Mouse (Mus musculus): ENCODE results near the gene Emilin2. TPM values are rescaled to one million over a fixed set of nuclear protein-coding genes. Genes with fewer than 3 reads are reported as not detected.

Gene Emilin2
- polyA plus RNA-seq, 1 experiment from 2014 or later = 20.2 TPM

GRCm38 (mm10) chr17:71256068-71256615 lies 55.6 kb downstream of the Emilin2 start:
- H3K4me1 ChIP-seq (replicated peaks) = peaks cover 10% of the 10 kb centered on the region
- H3K9me3 ChIP-seq = no peaks in the 10 kb centered on the region
- H3K27ac ChIP-seq = no peak overlapping the region
- WGBS = 82% methylated on average over 14 of the region's 14 CpGs
- H3K36me3 ChIP-seq = peaks cover 49% of the 10 kb centered on the region
- no peaks in the 10 kb centered on the region for H3K27me3 ChIP-seq (ENCODE audit: insufficient read depth, poor library complexity, severe bottlenecking)
- no peak overlapping the region for H3K4me3 ChIP-seq
- no peak for DNase-seq (ENCODE audit: low spot score)

GRCm38 (mm10) chr17:71254736-71255135 lies 57.0 kb downstream of the Emilin2 start:
- Histone ChIP-seq H3K4me3 (no peak overlapping the region), H3K4me1 (replicated peaks) (peaks cover 12% of the 10 kb centered on the region), H3K27me3 (ENCODE audit: insufficient read depth, poor library complexity, severe bottlenecking) (no peaks in the 10 kb centered on the region), H3K9me3 (no peaks in the 10 kb centered on the region), H3K36me3 (peaks cover 63% of the 10 kb centered on the region), H3K27ac (no peak overlapping the region)
- WGBS = 59% methylated on average over 6 of the region's 6 CpGs
- DNase-seq (ENCODE audit: low spot score) = peak; percentile 21

- peaks cover 12% of the 10 kb centered on the region for H3K4me1 ChIP-seq (replicated peaks)
- H3K9me3 ChIP-seq = no peaks in the 10 kb centered on the region
- H3K4me3 ChIP-seq = no peak overlapping the region
- H3K27ac ChIP-seq = 0 out of 2 replicates have a peak overlapping the region, but pooled peaks have one; percentile 17
- DNase-seq (ENCODE audit: low spot score) = no peak
- WGBS = 95% methylated on average over 5 of the region's 5 CpGs
- H3K27me3 ChIP-seq (ENCODE audit: insufficient read depth, poor library complexity, severe bottlenecking) = no peaks in the 10 kb centered on the region
- H3K36me3 ChIP-seq = peaks cover 69% of the 10 kb centered on the region
Observed at GRCm38 (mm10) chr17:71254106-71254505, 57.7 kb downstream of the Emilin2 start.

GRCm38 (mm10) chr17:71253391-71253790 lies 58.4 kb downstream of the Emilin2 start:
- Histone ChIP-seq H3K36me3 (peaks cover 76% of the 10 kb centered on the region), H3K27ac (no peak overlapping the region)
- WGBS = 89% methylated on average over 2 of the region's 2 CpGs

GRCm38 (mm10) chr17:71252101-71252500 lies 59.7 kb downstream of the Emilin2 start:
- DNase-seq (ENCODE audit: low spot score) = no peak
- Histone ChIP-seq H3K36me3 (peaks cover 89% of the 10 kb centered on the region), H3K4me1 (replicated peaks) (peaks cover 12% of the 10 kb centered on the region)

More at GRCm38 (mm10) chr17:71253391-71253790, 58.4 kb downstream of the Emilin2 start:
- H3K4me3 ChIP-seq = no peak overlapping the region
- H3K4me1 ChIP-seq (replicated peaks) = peaks cover 12% of the 10 kb centered on the region
- DNase-seq (ENCODE audit: low spot score) = no peak
- no peaks in the 10 kb centered on the region for H3K9me3 ChIP-seq
- no peaks in the 10 kb centered on the region for H3K27me3 ChIP-seq (ENCODE audit: insufficient read depth, poor library complexity, severe bottlenecking)

GRCm38 (mm10) chr17:71251601-71252001 lies 60.2 kb downstream of the Emilin2 start:
- peak; percentile 30 for DNase-seq (ENCODE audit: low spot score)
- Histone ChIP-seq H3K27me3 (ENCODE audit: insufficient read depth, poor library complexity, severe bottlenecking) (no peaks in the 10 kb centered on the region), H3K4me1 (replicated peaks) (peaks cover 12% of the 10 kb centered on the region)

More at GRCm38 (mm10) chr17:71252101-71252500, 59.7 kb downstream of the Emilin2 start:
- 92% methylated on average over 9 of the region's 9 CpGs for WGBS
- no peaks in the 10 kb centered on the region for H3K27me3 ChIP-seq (ENCODE audit: insufficient read depth, poor library complexity, severe bottlenecking)
- no peak overlapping the region for H3K4me3 ChIP-seq
- no peak overlapping the region for H3K27ac ChIP-seq
- no peaks in the 10 kb centered on the region for H3K9me3 ChIP-seq

GRCm38 (mm10) chr17:71250819-71251600 lies 60.8 kb downstream of the Emilin2 start:
- Histone ChIP-seq H3K27me3 (ENCODE audit: insufficient read depth, poor library complexity, severe bottlenecking) (no peaks in the 10 kb centered on the region), H3K9me3 (no peaks in the 10 kb centered on the region), H3K27ac (0 out of 2 replicates have a peak overlapping the region, but pooled peaks have one; percentile 16), H3K4me1 (replicated peaks) (peaks cover 7% of the 10 kb centered on the region; the same call in 1 of the 2 replicates), H3K4me3 (no peak overlapping the region), H3K36me3 (peaks cover 91% of the 10 kb centered on the region)
- 90% methylated on average over 16 of the region's 16 CpGs for WGBS
- DNase-seq (ENCODE audit: low spot score) = no peak

More at GRCm38 (mm10) chr17:71251601-71252001, 60.2 kb downstream of the Emilin2 start:
- 73% methylated on average over 6 of the region's 6 CpGs for WGBS
- H3K9me3 ChIP-seq = no peaks in the 10 kb centered on the region
- no peak overlapping the region for H3K4me3 ChIP-seq
- peaks cover 91% of the 10 kb centered on the region for H3K36me3 ChIP-seq
- H3K27ac ChIP-seq = 0 out of 2 replicates have a peak overlapping the region, but pooled peaks have one; percentile 16

- Histone ChIP-seq H3K27me3 (ENCODE audit: insufficient read depth, poor library complexity, severe bottlenecking) (no peaks in the 10 kb centered on the region), H3K4me3 (no peak overlapping the region), H3K27ac (no peak overlapping the region), H3K36me3 (peaks cover 94% of the 10 kb centered on the region), H3K4me1 (replicated peaks) (0 out of 2 replicates have a peak, but pooled peaks cover 7% of the 10 kb centered on the region), H3K9me3 (no peaks in the 10 kb centered on the region)
- DNase-seq (ENCODE audit: low spot score) = no peak
- 92% methylated on average over 2 of the region's 2 CpGs for WGBS
Observed at GRCm38 (mm10) chr17:71250046-71250445, 61.7 kb downstream of the Emilin2 start.

- Histone ChIP-seq H3K36me3 (peaks cover 99% of the 10 kb centered on the region), H3K27me3 (ENCODE audit: insufficient read depth, poor library complexity, severe bottlenecking) (no peaks in the 10 kb centered on the region), H3K9me3 (no peaks in the 10 kb centered on the region), H3K4me1 (replicated peaks) (0 out of 2 replicates have a peak, but pooled peaks cover 7% of the 10 kb centered on the region), H3K4me3 (no peak overlapping the region), H3K27ac (no peak overlapping the region)
- no peak for DNase-seq (ENCODE audit: low spot score)
- WGBS = 85% methylated on average over 6 of the region's 6 CpGs
Observed at GRCm38 (mm10) chr17:71248963-71249362, 62.8 kb downstream of the Emilin2 start.

GRCm38 (mm10) chr17:71246022-71246421 lies 65.8 kb downstream of the Emilin2 start:
- Histone ChIP-seq H3K4me3 (no peak overlapping the region), H3K27me3 (ENCODE audit: insufficient read depth, poor library complexity, severe bottlenecking) (no peaks in the 10 kb centered on the region), H3K9me3 (no peaks in the 10 kb centered on the region), H3K4me1 (replicated peaks) (0 out of 2 replicates have a peak, but pooled peaks cover 2% of the 10 kb centered on the region), H3K27ac (no peak overlapping the region), H3K36me3 (peaks cover 99% of the 10 kb centered on the region)
- 96% methylated on average over 4 of the region's 4 CpGs for WGBS
- no peak for DNase-seq (ENCODE audit: low spot score)

- peaks cover 98% of the 10 kb centered on the region for H3K36me3 ChIP-seq
- WGBS = 97% methylated on average over 15 of the region's 15 CpGs
- no peak overlapping the region for H3K27ac ChIP-seq
- H3K4me3 ChIP-seq = no peak overlapping the region
- DNase-seq (ENCODE audit: low spot score) = no peak
- no peaks in the 10 kb centered on the region for H3K27me3 ChIP-seq (ENCODE audit: insufficient read depth, poor library complexity, severe bottlenecking)
- no peaks in the 10 kb centered on the region for H3K9me3 ChIP-seq
- no peaks in the 10 kb centered on the region for H3K4me1 ChIP-seq (replicated peaks)
Observed at GRCm38 (mm10) chr17:71245133-71245532, 66.6 kb downstream of the Emilin2 start.

- Histone ChIP-seq H3K4me3 (no peak overlapping the region), H3K4me1 (replicated peaks) (no peaks in the 10 kb centered on the region), H3K36me3 (peaks cover 95% of the 10 kb centered on the region), H3K27ac (no peak overlapping the region), H3K27me3 (ENCODE audit: insufficient read depth, poor library complexity, severe bottlenecking) (no peaks in the 10 kb centered on the region), H3K9me3 (no peaks in the 10 kb centered on the region)
- no peak for DNase-seq (ENCODE audit: low spot score)
- 94% methylated on average over 7 of the region's 7 CpGs for WGBS
Observed at GRCm38 (mm10) chr17:71242666-71243065, 69.1 kb downstream of the Emilin2 start.

- no peaks in the 10 kb centered on the region for H3K27me3 ChIP-seq (ENCODE audit: insufficient read depth, poor library complexity, severe bottlenecking)
- no peak overlapping the region for H3K27ac ChIP-seq
- WGBS = 96% methylated on average over 9 of the region's 9 CpGs
- no peak for DNase-seq (ENCODE audit: low spot score)
- no peaks in the 10 kb centered on the region for H3K4me1 ChIP-seq (replicated peaks)
- no peak overlapping the region for H3K4me3 ChIP-seq
- peaks cover 93% of the 10 kb centered on the region for H3K36me3 ChIP-seq
- no peaks in the 10 kb centered on the region for H3K9me3 ChIP-seq
Observed at GRCm38 (mm10) chr17:71240811-71241210, 71.0 kb downstream of the Emilin2 start.
